Mouse (Mus musculus) midbrain, embryonic 15.5 days (tissue): Measurements from ENCODE around the gene Lamtor1. TPM values are rescaled to one million over a fixed set of nuclear protein-coding genes. Genes with fewer than 3 reads are reported as not detected.
A peak's percentile ranks its signal among the peaks of the same experiment; 100 is the strongest.

Experiments used
- ATAC-seq: fragments of 200-750 bp; cut with Nextera tagmentation; replicated peaks from 2 replicates; pipeline ENCODE4 v1.8.0; 2017; ENCODE audit warnings: moderate TSS enrichment
- H3K27ac ChIP-seq: fragments of 300-500 bp; sonication (generic); 2 replicates; pipeline ENCODE4 v1.5.1; 2015; ENCODE audit warnings: mild to moderate bottlenecking, inconsistent platforms
- H3K27me3 ChIP-seq: fragments of 300-500 bp; sonication (generic); replicated peaks from 2 replicates; pipeline ENCODE4 v1.6.1; 2015; ENCODE audit warnings: inconsistent platforms
- H3K36me3 ChIP-seq: fragments of 300-500 bp; sonication (generic); replicated peaks from 2 replicates; pipeline ENCODE4 v1.6.1; 2015; ENCODE audit warnings: inconsistent platforms
- H3K4me1 ChIP-seq: fragments of 300-500 bp; sonication (generic); 2 replicates; pipeline ENCODE4 v1.6.1; 2015; ENCODE audit warnings: inconsistent platforms
- H3K4me2 ChIP-seq: fragments of 300-500 bp; sonication (generic); 2 replicates; pipeline ENCODE4 v1.6.1; 2015; ENCODE audit warnings: inconsistent platforms, mild to moderate bottlenecking, moderate library complexity
- H3K4me3 ChIP-seq: fragments of 300-500 bp; sonication (generic); 2 replicates; pipeline ENCODE4 v1.5.1; 2015; ENCODE audit warnings: mild to moderate bottlenecking, inconsistent platforms
- H3K9ac ChIP-seq: fragments of 300-500 bp; sonication (generic); 2 replicates; pipeline ENCODE4 v1.6.1; 2015; ENCODE audit warnings: mild to moderate bottlenecking, inconsistent platforms
- H3K9me3 ChIP-seq: fragments of 300-500 bp; sonication (generic); 2 replicates; pipeline ENCODE4 v1.6.1; 2016; ENCODE audit warnings: inconsistent platforms
- WGBS: fragments of 180-500 bp; shearing (Covaris S2); methylation state at CpG from one replicate; pipeline ENCODE4 v1.1.7; 2015; ENCODE audit warnings: mixed read lengths; 5-methylcytosine and 5-hydroxymethylcytosine counted together
- microRNA-seq: library from miRNA; unstranded; fragments of <30 nt; microRNA quantifications from one replicate; pipeline ENCODE4, GENCODE M21; 2016
- polyA plus RNA-seq: library from polyadenylated mRNA; unstranded; fragments of >200 nt; fragmentation: Nextera tagmentation; extraction: Ambion mirVana; gene quantifications from 2 replicates; pipeline ENCODE4 v1.2.1, GENCODE M21; 2015

Gene Lamtor1
- polyA plus RNA-seq, 1 experiment from 2014 or later: 154 TPM

DNA sequence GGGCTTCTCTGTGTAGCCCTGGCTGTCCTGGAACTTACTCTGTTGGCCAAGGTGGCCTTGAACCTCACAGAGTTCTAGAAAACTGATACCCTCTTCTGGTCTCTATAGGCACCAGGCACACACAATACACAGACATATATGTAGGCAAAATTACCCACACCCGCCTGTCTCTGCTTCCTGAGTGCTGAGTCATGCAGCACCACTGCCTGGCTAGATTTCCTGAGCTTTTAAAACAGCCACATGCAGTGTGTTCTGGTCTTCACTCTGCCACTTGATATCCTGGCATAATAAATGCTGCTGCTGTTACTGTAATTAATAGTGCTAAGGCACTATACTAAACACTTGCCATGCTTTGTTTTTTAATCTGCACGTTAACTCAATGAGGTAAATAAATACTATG lies 59.9 kb downstream of the Lamtor1 start:
- Histone ChIP-seq H3K36me3 (no peaks in the 10 kb centered on the region), H3K4me2 (no peak overlapping the region), H3K27me3 (no peaks in the 10 kb centered on the region), H3K27ac (no peak overlapping the region), H3K9me3 (no peaks in the 10 kb centered on the region), H3K4me1 (peaks cover 8% of the 10 kb centered on the region), H3K4me3 (no peak overlapping the region), H3K9ac (no peak overlapping the region)
- 83% methylated on average over 2 of the region's 2 CpGs for WGBS
- no peak for ATAC-seq

DNA sequence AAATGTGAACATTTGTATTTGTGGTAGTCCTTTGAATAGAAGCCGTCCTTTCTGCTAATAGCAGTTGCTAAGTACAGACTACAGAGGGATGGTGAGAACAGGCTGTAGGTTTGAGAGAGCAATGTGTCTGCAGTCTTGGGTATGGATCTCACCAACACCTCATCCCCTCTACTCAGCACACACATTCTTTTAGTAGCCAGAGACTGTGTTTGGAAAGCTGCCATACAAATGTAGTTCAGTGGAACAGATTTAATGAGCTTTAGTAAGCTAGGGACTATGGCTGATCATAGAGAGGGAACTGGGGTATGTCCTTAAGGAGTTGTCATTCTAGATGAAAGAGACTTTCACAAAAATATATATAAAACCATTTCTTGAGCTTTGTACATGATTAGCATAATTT lies 61.6 kb downstream of the Lamtor1 start:
- Histone ChIP-seq H3K27me3 (no peaks in the 10 kb centered on the region), H3K36me3 (no peaks in the 10 kb centered on the region), H3K4me1 (peaks cover 19% of the 10 kb centered on the region), H3K9ac (no peak overlapping the region), H3K9me3 (no peaks in the 10 kb centered on the region), H3K4me3 (no peak overlapping the region), H3K27ac (no peak overlapping the region), H3K4me2 (no peak overlapping the region)
- ATAC-seq: no peak
- 85% methylated on average over 1 of the region's 1 CpGs for WGBS

DNA sequence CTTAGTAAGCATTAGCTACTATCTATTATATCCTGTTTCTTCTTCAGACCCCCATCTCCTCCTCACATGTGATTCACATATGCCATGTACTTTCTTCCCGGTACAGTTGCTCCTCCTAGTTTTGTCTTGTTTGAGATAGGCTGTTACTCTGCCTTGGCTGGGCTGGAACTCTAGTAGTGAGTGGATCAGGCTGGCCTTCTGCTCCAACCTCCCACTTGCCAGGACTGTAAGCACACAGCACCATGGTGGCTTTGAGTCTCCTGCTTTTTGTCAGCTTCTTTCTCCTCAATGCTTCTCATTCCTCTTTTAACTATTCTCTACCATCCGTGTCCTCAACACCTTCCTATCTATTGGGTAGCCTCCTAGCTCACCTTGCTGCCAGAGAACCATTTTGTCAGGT lies 63.0 kb downstream of the Lamtor1 start:
- H3K9ac ChIP-seq: peak overlapping the region; percentile 11; the same call in 1 of the 2 replicates

GRCm38 (mm10) chr7:101969694-101970428 lies 64.2 kb downstream of the Lamtor1 start:
- H3K27me3 ChIP-seq: no peaks in the 10 kb centered on the region
- peak; percentile 91 for ATAC-seq

More for the DNA sequence above, 63.0 kb downstream of the Lamtor1 start:
- Histone ChIP-seq H3K36me3 (no peaks in the 10 kb centered on the region), H3K9me3 (no peaks in the 10 kb centered on the region), H3K27ac (peak overlapping the region; percentile 99), H3K27me3 (no peaks in the 10 kb centered on the region), H3K4me3 (peak overlapping the region; percentile 72; the same call in 1 of the 2 replicates), H3K4me2 (peak overlapping the region; percentile 66), H3K4me1 (peaks cover 31% of the 10 kb centered on the region)
- whole genome bisulfite sequencing: 54% methylated on average over 2 of the region's 2 CpGs
- ATAC-seq: no peak

GRCm38 (mm10) chr7:101970429-101970775 lies 64.7 kb downstream of the Lamtor1 start:
- Histone ChIP-seq H3K4me1 (peaks cover 35% of the 10 kb centered on the region), H3K9ac (peak overlapping the region; percentile 96), H3K4me2 (peak overlapping the region; percentile 66), H3K9me3 (no peaks in the 10 kb centered on the region), H3K27me3 (no peaks in the 10 kb centered on the region), H3K4me3 (peak overlapping the region; percentile 72), H3K27ac (peak overlapping the region; percentile 99), H3K36me3 (no peaks in the 10 kb centered on the region)
- ATAC-seq: peak; percentile 82; the same call in 1 of the 2 replicates
- 1% methylated on average over 12 of the region's 17 CpGs for WGBS

More at GRCm38 (mm10) chr7:101969694-101970428, 64.2 kb downstream of the Lamtor1 start:
- Histone ChIP-seq H3K27ac (peak overlapping the region; percentile 99), H3K4me3 (peak overlapping the region; percentile 72), H3K36me3 (no peaks in the 10 kb centered on the region), H3K9me3 (no peaks in the 10 kb centered on the region), H3K4me2 (peak overlapping the region; percentile 66), H3K9ac (peak overlapping the region; percentile 96), H3K4me1 (peaks cover 35% of the 10 kb centered on the region)
- WGBS: under 1% methylated on average over 53 of the region's 53 CpGs

DNA sequence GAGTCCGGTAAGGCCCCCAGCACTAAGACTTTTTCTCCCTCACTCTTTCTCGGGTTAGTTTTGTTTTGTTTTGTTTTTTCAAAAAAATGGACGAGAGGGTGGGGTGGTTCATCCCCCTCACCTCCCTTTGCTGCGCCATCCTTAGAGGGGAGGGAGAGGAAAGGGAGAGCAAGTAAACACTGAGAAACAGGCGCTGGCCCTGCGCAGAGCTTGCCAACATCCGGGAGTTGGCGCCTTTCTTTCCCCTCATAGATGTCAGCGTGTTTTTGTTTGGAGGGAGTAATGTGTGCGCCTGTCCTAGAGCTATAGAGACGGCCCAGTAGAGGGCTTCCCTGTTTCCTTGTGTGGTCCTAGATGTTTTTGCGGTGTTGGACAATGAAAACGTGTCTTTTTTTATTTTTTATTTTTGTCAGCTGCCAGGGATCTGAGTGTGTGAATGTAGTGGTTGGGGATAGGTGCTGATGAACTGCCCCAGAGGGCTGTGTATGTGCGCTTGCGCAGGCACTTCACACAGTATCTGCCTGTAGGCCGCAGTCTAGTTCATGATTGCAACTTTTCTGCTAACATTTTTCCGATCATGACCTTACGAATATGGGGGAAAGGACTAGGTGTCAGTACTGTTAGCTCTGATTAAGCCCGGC lies 65.2 kb downstream of the Lamtor1 start:
- H3K9me3 ChIP-seq: no peaks in the 10 kb centered on the region
- H3K4me3 ChIP-seq: peak overlapping the region; percentile 72
- peak overlapping the region; percentile 66 for H3K4me2 ChIP-seq
- no peaks in the 10 kb centered on the region for H3K27me3 ChIP-seq
- peak overlapping the region; percentile 96 for H3K9ac ChIP-seq
- H3K36me3 ChIP-seq: no peaks in the 10 kb centered on the region
- peak; percentile 73 for ATAC-seq
- WGBS: 2% methylated on average over 19 of the region's 19 CpGs
- H3K27ac ChIP-seq: peak overlapping the region; percentile 99
- H3K4me1 ChIP-seq: peaks cover 35% of the 10 kb centered on the region

GRCm38 (mm10) chr7:101971721-101972120 lies 66.0 kb downstream of the Lamtor1 start:
- WGBS: 60% methylated on average over 2 of the region's 2 CpGs
- Histone ChIP-seq H3K36me3 (no peaks in the 10 kb centered on the region), H3K9me3 (no peaks in the 10 kb centered on the region), H3K4me1 (peaks cover 35% of the 10 kb centered on the region), H3K27ac (peak overlapping the region; percentile 99), H3K4me3 (peak overlapping the region; percentile 72), H3K4me2 (peak overlapping the region; percentile 66), H3K9ac (peak overlapping the region; percentile 96; the same call in 1 of the 2 replicates), H3K27me3 (no peaks in the 10 kb centered on the region)
- ATAC-seq: no peak

DNA sequence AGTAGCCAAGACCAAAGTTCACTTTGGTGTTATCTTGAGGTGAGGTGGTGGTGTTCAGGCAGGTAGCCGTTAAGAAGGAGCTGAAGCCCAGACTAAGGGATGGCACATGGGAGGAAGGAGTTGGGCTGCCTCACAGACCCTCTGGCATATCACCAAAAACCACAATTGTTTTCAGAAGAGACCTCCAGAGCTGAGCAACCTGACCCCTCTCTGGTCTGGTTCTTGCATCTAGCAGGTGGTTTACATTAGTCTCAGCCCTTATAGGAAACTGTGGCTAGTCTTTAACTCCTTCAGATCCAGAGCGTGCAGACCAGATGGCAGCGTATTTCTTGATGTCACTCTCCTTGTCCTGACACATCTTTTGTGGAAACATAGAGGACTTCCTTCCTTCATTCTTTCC lies 68.0 kb downstream of the Lamtor1 start:
- 93% methylated on average over 3 of the region's 3 CpGs for WGBS
- ATAC-seq: no peak
- Histone ChIP-seq H3K4me2 (no peak overlapping the region), H3K4me3 (no peak overlapping the region), H3K27me3 (no peaks in the 10 kb centered on the region), H3K9ac (no peak overlapping the region), H3K4me1 (peaks cover 32% of the 10 kb centered on the region), H3K36me3 (0 out of 2 replicates have a peak, but pooled peaks cover 3% of the 10 kb centered on the region), H3K9me3 (no peaks in the 10 kb centered on the region), H3K27ac (no peak overlapping the region)

- Histone ChIP-seq H3K4me3 (no peak overlapping the region), H3K27ac (0 out of 2 replicates have a peak overlapping the region, but pooled peaks have one; percentile 24), H3K4me1 (peaks cover 28% of the 10 kb centered on the region), H3K9ac (no peak overlapping the region), H3K27me3 (no peaks in the 10 kb centered on the region), H3K9me3 (no peaks in the 10 kb centered on the region), H3K36me3 (0 out of 2 replicates have a peak, but pooled peaks cover 3% of the 10 kb centered on the region), H3K4me2 (no peak overlapping the region)
- ATAC-seq: no peak
- WGBS: 76% methylated on average over 2 of the region's 2 CpGs
These were observed 68.8 kb downstream of the Lamtor1 start for GRCm38 (mm10) chr7:101974505-101974904.

Small RNA genes within 50 kb of the gene (microRNA-seq; reads per million reads assigned to microRNA genes)
- gene Gm22655: not detected

Other genes starting within 250 kb of the Lamtor1 start
- 40.6 and 50.1 TPM in 2 replicates for gene Clpb, start 242.3 kb upstream of the Lamtor1 start, polyA plus RNA-seq
- gene Phox2a, start 87.6 kb upstream of the Lamtor1 start, polyA plus RNA-seq: 0.10 and 0.55 TPM in 2 replicates
- 11.5 and 14.9 TPM in 2 replicates for gene Inppl1, start 67.7 kb upstream of the Lamtor1 start, polyA plus RNA-seq
- 2.3 and 2.8 TPM in 2 replicates for gene Folr2, start 48.7 kb upstream of the Lamtor1 start, polyA plus RNA-seq
- 76.9 and 78.1 TPM in 2 replicates for gene Anapc15, start 42.2 kb upstream of the Lamtor1 start, polyA plus RNA-seq
- 17.4 and 18.8 TPM in 2 replicates for gene Folr1, start 35.1 kb upstream of the Lamtor1 start, polyA plus RNA-seq
- gene Tomt, start 455 bp downstream of the Lamtor1 start, polyA plus RNA-seq: 0.29 and 0.54 TPM in 2 replicates
- gene Lrrc51, start 28.0 kb downstream of the Lamtor1 start, polyA plus RNA-seq: 9.1 and 11.4 TPM in 2 replicates
- gene Numa1, start 28.2 kb downstream of the Lamtor1 start, polyA plus RNA-seq: 50.9 and 53.1 TPM in 2 replicates
- 4.6 and 6.3 TPM in 2 replicates for gene Il18bp, start 112.8 kb downstream of the Lamtor1 start, polyA plus RNA-seq
- 33.7 and 34.2 TPM in 2 replicates for gene Rnf121, start 159.6 kb downstream of the Lamtor1 start, polyA plus RNA-seq
- 29.6 and 29.8 TPM in 2 replicates for gene Xndc1, start 159.6 kb downstream of the Lamtor1 start, polyA plus RNA-seq
- 1.00 and 1.3 TPM in 2 replicates for gene Xntrpc, start 159.8 kb downstream of the Lamtor1 start, polyA plus RNA-seq
- not detected in 2 replicates for gene Trpc2, start 177.2 kb downstream of the Lamtor1 start, polyA plus RNA-seq
- gene Art1, start 195.8 kb downstream of the Lamtor1 start, polyA plus RNA-seq: 0.36 and 0.37 TPM in 2 replicates
- 0.34 and 0.65 TPM in 2 replicates for gene Art5, start 203.6 kb downstream of the Lamtor1 start, polyA plus RNA-seq
- not detected in 2 replicates for gene Chrna10, start 210.9 kb downstream of the Lamtor1 start, polyA plus RNA-seq